Mouse (Mus musculus) MEL (cell line): ENCODE measurements at regions not wholly inside any gene's neighbourhood (a gene's known extent, or its start where the extent isn't known, plus 50 kb on each side); places are given as distances from the start of the nearest gene placed in this dataset.

Experiments
- CHD2 ChIP-seq: IDR thresholded peaks from 2 replicates; pipeline ENCODE4 v1.6.1; 2011; ENCODE audit warnings: low read length, improper control_type of control experiment
- CTCF ChIP-seq, 3 experiments: IDR thresholded peaks in 2 of 3; conservative IDR thresholded peaks in 1 of 3; 2 replicates each; pipeline ENCODE4 v1.5.1; 2011 to 2012; ENCODE audit warnings: low read length in 3 of 3, low read depth in 2 of 3, mild to moderate bottlenecking in 2 of 3, improper control_type of control experiment in 1 of 3, inconsistent platforms in 1 of 3, mixed read lengths in 1 of 3, moderate library complexity in 1 of 3; ENCODE audit not compliant: control insufficient read depth in 1 of 3, insufficient read depth in 1 of 3, poor library complexity in 1 of 3, severe bottlenecking in 1 of 3
- EP300 ChIP-seq, 2 experiments: IDR thresholded peaks; 2 replicates each; pipeline ENCODE4 v1.6.1; 2011; ENCODE audit warnings: improper control_type of control experiment in 2 of 2, low read length in 2 of 2, low read depth in 1 of 2, mild to moderate bottlenecking in 1 of 2
- POLR2A ChIP-seq, 2 experiments: IDR thresholded peaks; 2 replicates each; pipeline ENCODE4 v1.6.1; 2011 to 2012; ENCODE audit warnings: low read length in 2 of 2, mild to moderate bottlenecking in 2 of 2, control low read depth in 1 of 2, improper control_type of control experiment in 1 of 2, low read depth in 1 of 2, moderate library complexity in 1 of 2; ENCODE audit not compliant: control insufficient read depth in 1 of 2, insufficient read depth in 1 of 2, poor library complexity in 1 of 2

GRCm38 (mm10) chr2:179099783-179100182 is 342.4 kb upstream of the Cdh4 start:
- TF ChIP-seq CHD2 (no peak), EP300 (IDR thresholded peaks at IDR 0.05; ENCODE audit: low read depth in 1 of 2, low read length in 2 of 2) (no peak), POLR2A (IDR thresholded peaks at IDR 0.05; ENCODE audit: control insufficient read depth in 1 of 2, insufficient read depth in 1 of 2, low read depth in 1 of 2, low read length in 2 of 2, poor library complexity in 1 of 2) (no peak), CTCF (IDR thresholded peaks at IDR 0.05 in 2 of 3, conservative IDR thresholded peaks at IDR 0.05 in 1 of 3; ENCODE audit: control insufficient read depth in 1 of 3, insufficient read depth in 1 of 3, low read depth in 2 of 3, low read length in 3 of 3, poor library complexity in 1 of 3, severe bottlenecking in 1 of 3) (no peak)
